Mouse (Mus musculus) spleen, adult 2 months (tissue): Measurements from ENCODE around the gene Cyp46a1.

ENCODE experiments used
- CTCF ChIP-seq: fragments of 200-500 bp; IDR thresholded peaks from 2 replicates; pipeline ENCODE4 v1.5.1; 2011; ENCODE audit warnings: mild to moderate bottlenecking, inconsistent platforms; ENCODE audit not compliant: insufficient read depth, insufficient read length, insufficient replicate concordance; ENCODE audit errors: extremely low read depth
- POLR2A ChIP-seq: fragments of 200-500 bp; IDR thresholded peaks from 2 replicates; pipeline ENCODE4 v1.6.1; 2011; ENCODE audit warnings: low read depth, low read length, inconsistent platforms

- no peak for TF ChIP-seq CTCF
- TF ChIP-seq POLR2A = no peak
Observed at GRCm38 (mm10) chr12:108350931-108351330, 16.8 kb downstream of the Cyp46a1 start.
